Mouse (Mus musculus) R1 (cell line): ENCODE data around the gene Slc8b1.

Experiments
- DNase-seq: peaks from one replicate; pipeline ENCODE4 v3.0.0-alpha.2; 2018; ENCODE audit warnings: low read depth, low spot score

Slc8b1 gene

GRCm38 (mm10) chr5:120526311-120526710 is 15.3 kb downstream of the Slc8b1 start:
- peak; percentile 42 for DNase-seq

- no peak for DNase-seq
These were observed 16.5 kb downstream of the Slc8b1 start for GRCm38 (mm10) chr5:120527296-120527964.

- no peak for DNase-seq
These were observed 20.7 kb downstream of the Slc8b1 start for GRCm38 (mm10) chr5:120531631-120532030.

- DNase-seq, result no peak
These were observed 23.2 kb downstream of the Slc8b1 start for GRCm38 (mm10) chr5:120534071-120534685.

- DNase-seq, result no peak
These were observed 23.7 kb downstream of the Slc8b1 start for GRCm38 (mm10) chr5:120534686-120535075.

GRCm38 (mm10) chr5:120536046-120536445 is 25.1 kb downstream of the Slc8b1 start:
- no peak for DNase-seq

GRCm38 (mm10) chr5:120536632-120537031 is 25.7 kb downstream of the Slc8b1 start:
- no peak for DNase-seq

GRCm38 (mm10) chr5:120548236-120548850 is 37.4 kb downstream of the Slc8b1 start:
- DNase-seq, result no peak

- no peak for DNase-seq
These were observed 39.2 kb downstream of the Slc8b1 start for GRCm38 (mm10) chr5:120550137-120550536.

GRCm38 (mm10) chr5:120550673-120551072 is 39.7 kb downstream of the Slc8b1 start:
- DNase-seq, result no peak

GRCm38 (mm10) chr5:120555871-120556270 is 44.9 kb downstream of the Slc8b1 start:
- no peak for DNase-seq

- DNase-seq, result no peak
These were observed 47.1 kb downstream of the Slc8b1 start for GRCm38 (mm10) chr5:120558041-120558440.

- DNase-seq, result no peak
These were observed 47.8 kb downstream of the Slc8b1 start for GRCm38 (mm10) chr5:120558762-120559161.

GRCm38 (mm10) chr5:120560129-120560615 is 49.2 kb downstream of the Slc8b1 start:
- DNase-seq, result no peak

- peak; percentile 35 for DNase-seq
These were observed 49.8 kb downstream of the Slc8b1 start for GRCm38 (mm10) chr5:120560616-120561311.

GRCm38 (mm10) chr5:120562956-120563913 is 52.3 kb downstream of the Slc8b1 start:
- DNase-seq, result peak; percentile 81

GRCm38 (mm10) chr5:120563914-120564311 is 52.9 kb downstream of the Slc8b1 start:
- peak; percentile 73 for DNase-seq

GRCm38 (mm10) chr5:120565171-120565905 is 54.4 kb downstream of the Slc8b1 start:
- no peak for DNase-seq

GRCm38 (mm10) chr5:120566101-120566500 is 55.1 kb downstream of the Slc8b1 start:
- DNase-seq, result no peak

GRCm38 (mm10) chr5:120566681-120567252 is 55.8 kb downstream of the Slc8b1 start:
- DNase-seq, result no peak
